Mouse (Mus musculus) megakaryocyte, embryonic 14.5 days (primary cell): ENCODE measurements around the gene Grik5.

Experiments
- FLI1 ChIP-seq: IDR thresholded peaks from 2 replicates; pipeline ENCODE4 v1.6.1; 2012; ENCODE audit warnings: low read length, inconsistent platforms, mixed read lengths
- GATA1 ChIP-seq: IDR thresholded peaks from 3 replicates; pipeline ENCODE4 v1.6.1; 2012; ENCODE audit warnings: mixed read lengths, low read length, inconsistent platforms, borderline replicate concordance

- TF ChIP-seq GATA1 (no peak), FLI1 (no peak)
Observed at GRCm38 (mm10) chr7:25034796-25035195, 37.4 kb downstream of the Grik5 start.
